Mouse (Mus musculus): ENCODE results near the gene Hoxa7. TPM values are rescaled to one million over a fixed set of nuclear protein-coding genes. Genes with fewer than 3 reads are reported as not detected.

The Hoxa7 gene
- not detected in 2 replicates for polyA plus RNA-seq (2016; fragmentation: Nextera tagmentation; extraction: Ambion mirVana)

- H3K36me3 ChIP-seq: no peaks in the 10 kb centered on the region
- under 1% methylated on average over 46 of the region's 46 CpGs for WGBS
- no peaks in the 10 kb centered on the region for H3K9me3 ChIP-seq (replicated peaks)
- DNase-seq (ENCODE audit: low spot score): peak; percentile 88
- no peak within 1 kb of the TSS for H3K27ac ChIP-seq (replicated peaks)
- peaks cover 100% of the 10 kb centered on the region for H3K27me3 ChIP-seq (ENCODE audit: low read depth, poor library complexity, severe bottlenecking)
- peak within 1 kb of the TSS; percentile 49 for H3K4me3 ChIP-seq
- peaks cover 23% of the 10 kb centered on the region for H3K4me1 ChIP-seq
These were observed at the start of gene Hoxa7 for GRCm38 (mm10) chr6:52221337-52221992. Gene Hoxa7, minus strand, starts transcription at chr6:52221854.

- no peaks in the 10 kb centered on the region for H3K36me3 ChIP-seq
- H3K9me3 ChIP-seq (replicated peaks): no peaks in the 10 kb centered on the region
- peak; percentile 73 for DNase-seq (ENCODE audit: low spot score)
- whole genome bisulfite sequencing: 5% methylated on average over 23 of the region's 23 CpGs
- H3K4me1 ChIP-seq: no peaks in the 10 kb centered on the region
- H3K27me3 ChIP-seq (ENCODE audit: low read depth, poor library complexity, severe bottlenecking): peaks cover 100% of the 10 kb centered on the region
- H3K27ac ChIP-seq (replicated peaks): no peak overlapping the region
- H3K4me3 ChIP-seq: no peak overlapping the region
These were observed 49.1 kb upstream of the Hoxa7 start for GRCm38 (mm10) chr6:52270494-52271480.

GRCm38 (mm10) chr6:52268756-52269155 lies 47.1 kb upstream of the Hoxa7 start:
- Histone ChIP-seq H3K4me1 (no peaks in the 10 kb centered on the region), H3K27ac (replicated peaks) (no peak overlapping the region), H3K27me3 (ENCODE audit: low read depth, poor library complexity, severe bottlenecking) (peaks cover 100% of the 10 kb centered on the region), H3K36me3 (no peaks in the 10 kb centered on the region), H3K4me3 (no peak overlapping the region), H3K9me3 (replicated peaks) (no peaks in the 10 kb centered on the region)
- no peak for DNase-seq (ENCODE audit: low spot score)
- 2% methylated on average over 3 of the region's 3 CpGs for WGBS

- Histone ChIP-seq H3K36me3 (no peaks in the 10 kb centered on the region), H3K4me1 (no peaks in the 10 kb centered on the region), H3K9me3 (replicated peaks) (no peaks in the 10 kb centered on the region), H3K4me3 (no peak overlapping the region), H3K27me3 (ENCODE audit: low read depth, poor library complexity, severe bottlenecking) (peaks cover 100% of the 10 kb centered on the region), H3K27ac (replicated peaks) (no peak overlapping the region)
- peak; percentile 28 for DNase-seq (ENCODE audit: low spot score)
- WGBS: 1% methylated on average over 7 of the region's 7 CpGs
These were observed 46.7 kb upstream of the Hoxa7 start for GRCm38 (mm10) chr6:52268341-52268740.

- Histone ChIP-seq H3K36me3 (no peaks in the 10 kb centered on the region), H3K27ac (replicated peaks) (no peak overlapping the region), H3K27me3 (ENCODE audit: low read depth, poor library complexity, severe bottlenecking) (peaks cover 100% of the 10 kb centered on the region), H3K4me3 (no peak overlapping the region), H3K9me3 (replicated peaks) (no peaks in the 10 kb centered on the region), H3K4me1 (no peaks in the 10 kb centered on the region)
- DNase-seq (ENCODE audit: low spot score): no peak
- 5% methylated on average over 3 of the region's 3 CpGs for WGBS
These were observed 46.0 kb upstream of the Hoxa7 start for GRCm38 (mm10) chr6:52267691-52268090.

- Histone ChIP-seq H3K27me3 (ENCODE audit: low read depth, poor library complexity, severe bottlenecking) (peaks cover 100% of the 10 kb centered on the region), H3K4me3 (no peak overlapping the region), H3K9me3 (replicated peaks) (no peaks in the 10 kb centered on the region), H3K36me3 (no peaks in the 10 kb centered on the region), H3K27ac (replicated peaks) (no peak overlapping the region), H3K4me1 (no peaks in the 10 kb centered on the region)
- DNase-seq (ENCODE audit: low spot score): no peak
- WGBS: 20% methylated on average over 5 of the region's 5 CpGs
These were observed 45.6 kb upstream of the Hoxa7 start for GRCm38 (mm10) chr6:52267221-52267620.

GRCm38 (mm10) chr6:52266666-52266985 lies 45.0 kb upstream of the Hoxa7 start:
- no peaks in the 10 kb centered on the region for H3K36me3 ChIP-seq
- peaks cover 100% of the 10 kb centered on the region for H3K27me3 ChIP-seq (ENCODE audit: low read depth, poor library complexity, severe bottlenecking)
- no peak overlapping the region for H3K4me3 ChIP-seq
- WGBS: 2% methylated on average over 9 of the region's 9 CpGs
- H3K27ac ChIP-seq (replicated peaks): no peak overlapping the region
- DNase-seq (ENCODE audit: low spot score): no peak
- no peaks in the 10 kb centered on the region for H3K9me3 ChIP-seq (replicated peaks)
- no peaks in the 10 kb centered on the region for H3K4me1 ChIP-seq

GRCm38 (mm10) chr6:52265913-52266665 lies 44.4 kb upstream of the Hoxa7 start:
- Histone ChIP-seq H3K27me3 (ENCODE audit: low read depth, poor library complexity, severe bottlenecking) (peaks cover 100% of the 10 kb centered on the region), H3K4me1 (peaks cover 1% of the 10 kb centered on the region; the same call in 1 of the 2 replicates), H3K36me3 (no peaks in the 10 kb centered on the region), H3K27ac (replicated peaks) (no peak overlapping the region), H3K9me3 (replicated peaks) (no peaks in the 10 kb centered on the region), H3K4me3 (no peak overlapping the region)
- DNase-seq (ENCODE audit: low spot score): peak; percentile 55
- WGBS: 1% methylated on average over 19 of the region's 19 CpGs

GRCm38 (mm10) chr6:52265306-52265912 lies 43.8 kb upstream of the Hoxa7 start:
- WGBS: 2% methylated on average over 18 of the region's 18 CpGs
- H3K4me3 ChIP-seq: no peak overlapping the region
- peaks cover 100% of the 10 kb centered on the region for H3K27me3 ChIP-seq (ENCODE audit: low read depth, poor library complexity, severe bottlenecking)
- H3K9me3 ChIP-seq (replicated peaks): no peaks in the 10 kb centered on the region
- H3K27ac ChIP-seq (replicated peaks): no peak overlapping the region
- peak; percentile 51 for DNase-seq (ENCODE audit: low spot score)
- H3K4me1 ChIP-seq: peaks cover 8% of the 10 kb centered on the region
- no peaks in the 10 kb centered on the region for H3K36me3 ChIP-seq

- peak; percentile 43 for DNase-seq (ENCODE audit: low spot score)
- no peaks in the 10 kb centered on the region for H3K36me3 ChIP-seq
- H3K4me1 ChIP-seq: peaks cover 15% of the 10 kb centered on the region
- no peak overlapping the region for H3K4me3 ChIP-seq
- peaks cover 100% of the 10 kb centered on the region for H3K27me3 ChIP-seq (ENCODE audit: low read depth, poor library complexity, severe bottlenecking)
- H3K9me3 ChIP-seq (replicated peaks): no peaks in the 10 kb centered on the region
- WGBS: 2% methylated on average over 5 of the region's 5 CpGs
- H3K27ac ChIP-seq (replicated peaks): no peak overlapping the region
These were observed 42.6 kb upstream of the Hoxa7 start for GRCm38 (mm10) chr6:52264106-52264790.

GRCm38 (mm10) chr6:52263321-52263585 lies 41.6 kb upstream of the Hoxa7 start:
- Histone ChIP-seq H3K4me3 (no peak overlapping the region), H3K27ac (replicated peaks) (no peak overlapping the region), H3K9me3 (replicated peaks) (no peaks in the 10 kb centered on the region), H3K27me3 (ENCODE audit: low read depth, poor library complexity, severe bottlenecking) (peaks cover 100% of the 10 kb centered on the region), H3K36me3 (no peaks in the 10 kb centered on the region), H3K4me1 (peaks cover 15% of the 10 kb centered on the region)
- WGBS: 1% methylated on average over 6 of the region's 6 CpGs
- no peak for DNase-seq (ENCODE audit: low spot score)
